Mouse (Mus musculus): ENCODE results near the gene Mag. TPM values are rescaled to one million over a fixed set of nuclear protein-coding genes. Genes with fewer than 3 reads are reported as not detected.

Mag gene
- polyA plus RNA-seq, 1 experiment, result 2.2 TPM

DNA sequence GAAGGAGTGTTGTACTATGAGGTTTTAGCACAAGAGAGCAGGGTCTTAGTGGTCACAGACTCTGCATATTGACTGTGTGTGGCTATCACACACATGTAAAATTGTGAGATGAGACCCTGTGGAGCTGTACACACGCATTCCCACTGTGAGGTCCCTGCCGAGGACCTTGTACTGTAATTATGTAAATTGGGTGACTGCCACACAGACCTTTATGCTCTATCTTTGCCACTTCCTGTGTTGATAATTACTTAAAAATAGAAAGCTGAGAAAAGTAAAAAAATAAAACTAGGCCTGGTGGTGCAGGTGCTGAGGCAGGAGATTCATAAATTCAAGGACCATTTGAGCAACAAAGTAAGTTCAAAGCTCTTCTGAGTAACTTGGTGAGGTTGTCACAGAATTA, 24.0 kb downstream of the Mag start:
- TF ChIP-seq CTCF (IDR thresholded peaks at IDR 0.05; ENCODE audit: borderline replicate concordance, extremely low read depth, insufficient read depth, insufficient read length), result no peak
- no peak for TF ChIP-seq POLR2A (IDR thresholded peaks at IDR 0.05; ENCODE audit: borderline replicate concordance, extremely low read depth, insufficient read depth, insufficient read length, poor library complexity, severe bottlenecking)

GRCm38 (mm10) chr7:30888786-30889185, 25.9 kb downstream of the Mag start:
- no peak for TF ChIP-seq POLR2A (IDR thresholded peaks at IDR 0.05; ENCODE audit: borderline replicate concordance, extremely low read depth, insufficient read depth, insufficient read length, poor library complexity, severe bottlenecking)
- TF ChIP-seq CTCF (IDR thresholded peaks at IDR 0.05; ENCODE audit: borderline replicate concordance, extremely low read depth, insufficient read depth, insufficient read length), result no peak
- no peak for DNase-seq (ENCODE audit: low read depth)

More for the DNA sequence above, 24.0 kb downstream of the Mag start:
- no peak for DNase-seq (ENCODE audit: low read depth)

- no peak for TF ChIP-seq POLR2A (IDR thresholded peaks at IDR 0.05; ENCODE audit: borderline replicate concordance, extremely low read depth, insufficient read depth, insufficient read length, poor library complexity, severe bottlenecking)
- TF ChIP-seq CTCF (IDR thresholded peaks at IDR 0.05; ENCODE audit: borderline replicate concordance, extremely low read depth, insufficient read depth, insufficient read length), result no peak
- no peak for DNase-seq (ENCODE audit: low read depth)
Observed at GRCm38 (mm10) chr7:30887568-30888188, 27.0 kb downstream of the Mag start.

- TF ChIP-seq CTCF (IDR thresholded peaks at IDR 0.05; ENCODE audit: borderline replicate concordance, extremely low read depth, insufficient read depth, insufficient read length) (no peak), POLR2A (IDR thresholded peaks at IDR 0.05; ENCODE audit: borderline replicate concordance, extremely low read depth, insufficient read depth, insufficient read length, poor library complexity, severe bottlenecking) (no peak)
- no peak for DNase-seq (ENCODE audit: low read depth)
Observed at GRCm38 (mm10) chr7:30886852-30887251, 27.8 kb downstream of the Mag start.

DNA sequence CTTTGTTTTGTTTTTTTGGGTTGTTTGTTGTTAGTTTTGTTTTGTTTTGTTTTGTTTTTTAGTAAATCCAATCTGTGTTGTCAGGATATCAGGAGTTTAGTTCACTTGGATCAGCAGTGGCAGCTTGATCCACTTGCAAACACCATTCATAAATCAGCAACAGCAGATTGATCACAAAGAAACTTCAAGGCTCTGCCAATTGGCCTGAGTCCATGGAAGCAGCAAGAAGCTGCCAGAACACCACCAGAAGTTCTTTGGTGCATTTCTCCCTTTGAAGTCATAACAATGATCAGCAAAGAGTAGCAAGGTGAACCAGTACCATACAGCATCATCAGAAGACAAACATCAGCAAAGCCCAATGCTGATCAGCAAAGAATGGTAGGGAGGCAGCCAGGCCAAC, 30.6 kb downstream of the Mag start:
- TF ChIP-seq CTCF (IDR thresholded peaks at IDR 0.05; ENCODE audit: borderline replicate concordance, extremely low read depth, insufficient read depth, insufficient read length) (no peak), POLR2A (IDR thresholded peaks at IDR 0.05; ENCODE audit: borderline replicate concordance, extremely low read depth, insufficient read depth, insufficient read length, poor library complexity, severe bottlenecking) (no peak)
- peak; percentile 12 for DNase-seq (ENCODE audit: low read depth)

GRCm38 (mm10) chr7:30881367-30881766, 33.3 kb downstream of the Mag start:
- TF ChIP-seq POLR2A (IDR thresholded peaks at IDR 0.05; ENCODE audit: borderline replicate concordance, extremely low read depth, insufficient read depth, insufficient read length, poor library complexity, severe bottlenecking) (no peak), CTCF (IDR thresholded peaks at IDR 0.05; ENCODE audit: borderline replicate concordance, extremely low read depth, insufficient read depth, insufficient read length) (no peak)
- DNase-seq (ENCODE audit: low read depth), result no peak

- no peak for DNase-seq (ENCODE audit: low read depth)
- no peak for TF ChIP-seq POLR2A (IDR thresholded peaks at IDR 0.05; ENCODE audit: borderline replicate concordance, extremely low read depth, insufficient read depth, insufficient read length, poor library complexity, severe bottlenecking)
- TF ChIP-seq CTCF (IDR thresholded peaks at IDR 0.05; ENCODE audit: borderline replicate concordance, extremely low read depth, insufficient read depth, insufficient read length), result no peak
Observed at GRCm38 (mm10) chr7:30880176-30880575, 34.5 kb downstream of the Mag start, which contains the start of gene Cd22. Gene Cd22 (minus strand): TSS chr7:30880342.

- DNase-seq (ENCODE audit: low read depth), result no peak
- TF ChIP-seq POLR2A (IDR thresholded peaks at IDR 0.05; ENCODE audit: borderline replicate concordance, extremely low read depth, insufficient read depth, insufficient read length, poor library complexity, severe bottlenecking) (no peak), CTCF (IDR thresholded peaks at IDR 0.05; ENCODE audit: borderline replicate concordance, extremely low read depth, insufficient read depth, insufficient read length) (no peak)
Observed at GRCm38 (mm10) chr7:30878950-30879349, 35.7 kb downstream of the Mag start.

- DNase-seq (ENCODE audit: low read depth), result peak; percentile 75
Observed at GRCm38 (mm10) chr7:30873083-30873482, 41.6 kb downstream of the Mag start.

GRCm38 (mm10) chr7:30863386-30863785, 51.3 kb downstream of the Mag start:
- no peak for DNase-seq (ENCODE audit: low read depth)
- no peak for TF ChIP-seq POLR2A (IDR thresholded peaks at IDR 0.05; ENCODE audit: borderline replicate concordance, extremely low read depth, insufficient read depth, insufficient read length, poor library complexity, severe bottlenecking)
- no peak for TF ChIP-seq CTCF (IDR thresholded peaks at IDR 0.05; ENCODE audit: borderline replicate concordance, extremely low read depth, insufficient read depth, insufficient read length)

More at GRCm38 (mm10) chr7:30873083-30873482, 41.6 kb downstream of the Mag start:
- no peak for TF ChIP-seq POLR2A (IDR thresholded peaks at IDR 0.05; ENCODE audit: borderline replicate concordance, extremely low read depth, insufficient read depth, insufficient read length, poor library complexity, severe bottlenecking)
- peak; percentile 72 for TF ChIP-seq CTCF (IDR thresholded peaks at IDR 0.05; ENCODE audit: borderline replicate concordance, extremely low read depth, insufficient read depth, insufficient read length)

GRCm38 (mm10) chr7:30861464-30861863, 53.2 kb downstream of the Mag start, which contains the start of gene Ffar1:
Gene Ffar1 (minus strand): TSS chr7:30861564.
- TF ChIP-seq POLR2A (IDR thresholded peaks at IDR 0.05; ENCODE audit: borderline replicate concordance, extremely low read depth, insufficient read depth, insufficient read length, poor library complexity, severe bottlenecking) (no peak), CTCF (IDR thresholded peaks at IDR 0.05; ENCODE audit: borderline replicate concordance, extremely low read depth, insufficient read depth, insufficient read length) (no peak)
- no peak for DNase-seq (ENCODE audit: low read depth)

All from brain, embryonic 14.5 days (tissue).